Comparison of ENCODE assay signal across 16 mouse cellular contexts in the genomic region with DNA sequence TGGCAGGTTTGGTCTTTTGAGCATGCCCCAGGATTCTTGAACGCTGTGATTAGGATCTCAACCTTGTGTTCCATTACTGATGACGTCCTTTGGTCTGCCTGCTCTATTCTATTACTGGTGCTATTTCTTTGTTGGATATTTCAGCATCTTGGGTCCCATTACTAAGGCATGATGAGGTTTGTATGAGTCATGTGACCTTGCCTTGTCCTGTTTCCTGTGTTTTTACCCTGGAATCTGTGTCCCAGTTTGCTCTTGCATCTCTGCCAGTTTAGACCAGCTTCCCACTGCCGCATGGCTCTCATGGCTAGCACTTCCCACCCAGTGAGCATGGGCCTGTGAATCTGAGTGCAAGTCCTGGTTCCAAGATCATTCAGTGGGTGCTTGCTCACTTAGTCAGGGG. TPM values are rescaled to one million over a fixed set of nuclear protein-coding genes. Genes with fewer than 3 reads are reported as not detected.
"Had no signal": no experiment of that assay in that cellular context is flagged by ENCODE, and none has a peak within 500 bp of the region (broad histone marks: within the 10 kb centered on the region; RNA-seq: fewer than 3 reads in every experiment).

No protein-coding gene starts in this region.

- H3K4me3 ChIP-seq: midbrain, embryonic 13.5 days; neural tube, embryonic 12.5 days; stomach, embryonic 15.5 days had no signal

- H3K27ac ChIP-seq: midbrain, embryonic 13.5 days; neural tube, embryonic 12.5 days; stomach, embryonic 15.5 days; stomach, postnatal 0 days had no signal

- ATAC-seq: midbrain, embryonic 13.5 days; midbrain, embryonic 16.5 days had no signal

- H3K4me1 ChIP-seq: midbrain, embryonic 13.5 days; neural tube, embryonic 12.5 days; stomach, embryonic 15.5 days had no signal

- H3K36me3 ChIP-seq: midbrain, embryonic 13.5 days; neural tube, embryonic 12.5 days; stomach, embryonic 15.5 days had no signal

- H3K4me2 ChIP-seq: lung, embryonic 14.5 days; midbrain, embryonic 11.5 days; midbrain, embryonic 13.5 days; neural tube, embryonic 12.5 days; stomach, embryonic 15.5 days had no signal

- DNase-seq: lung, adult 18-20 months; lung, embryonic 14.5 days; lung, postnatal 10 days; lung, postnatal 4 days; right cerebral cortex, postnatal 14 days; thymus, adult 2 months; thymus, postnatal 25 days; thymus, postnatal 4 days had no signal

- H3K9me3 ChIP-seq: midbrain, embryonic 13.5 days; neural tube, embryonic 12.5 days; stomach, embryonic 15.5 days had no signal

- H3K27me3 ChIP-seq: midbrain, embryonic 13.5 days; neural tube, embryonic 12.5 days; stomach, embryonic 15.5 days had no signal

RNA-seq across cellular contexts. Expression of gene Gm20721, which starts 45.4 kb away (rescaled TPM):
- polyA plus RNA-seq: testis, adult 2 months; urinary bladder, adult 2 months had no signal
